Mouse (Mus musculus): ENCODE results near the gene Prdm8.

Prdm8 gene

GRCm38 (mm10) chr5:98167180-98167824 lies at the start of gene Prdm8:
Gene Prdm8 (plus strand): TSS chr5:98167198.
- DNase-seq (ENCODE audit: low read depth, low spot score), result peak; percentile 95

- DNase-seq (ENCODE audit: low read depth, low spot score), result no peak
Observed at GRCm38 (mm10) chr5:98127074-98127473, 39.9 kb upstream of the Prdm8 start.

- DNase-seq (ENCODE audit: low read depth, low spot score), result no peak
Observed at GRCm38 (mm10) chr5:98138545-98139296, 28.3 kb upstream of the Prdm8 start.

GRCm38 (mm10) chr5:98139297-98139660 lies 27.7 kb upstream of the Prdm8 start:
- DNase-seq (ENCODE audit: low read depth, low spot score), result no peak

GRCm38 (mm10) chr5:98146895-98147294 lies 20.1 kb upstream of the Prdm8 start:
- no peak for DNase-seq (ENCODE audit: low read depth, low spot score)

GRCm38 (mm10) chr5:98166116-98166515 lies 882 bp upstream of the Prdm8 start:
- DNase-seq (ENCODE audit: low read depth, low spot score), result no peak

GRCm38 (mm10) chr5:98168356-98169285 lies 1.6 kb downstream of the Prdm8 start:
- peak; percentile 69 for DNase-seq (ENCODE audit: low read depth, low spot score)

GRCm38 (mm10) chr5:98169376-98170351 lies 2.7 kb downstream of the Prdm8 start:
- peak; percentile 76 for DNase-seq (ENCODE audit: low read depth, low spot score)

- DNase-seq (ENCODE audit: low read depth, low spot score), result peak; percentile 38
Observed at GRCm38 (mm10) chr5:98171651-98172230, 4.7 kb downstream of the Prdm8 start.

- DNase-seq (ENCODE audit: low read depth, low spot score), result no peak
Observed at GRCm38 (mm10) chr5:98172502-98173181, 5.6 kb downstream of the Prdm8 start.

- no peak for DNase-seq (ENCODE audit: low read depth, low spot score)
Observed at GRCm38 (mm10) chr5:98173694-98174093, 6.7 kb downstream of the Prdm8 start.

- peak; percentile 22 for DNase-seq (ENCODE audit: low read depth, low spot score)
Observed at GRCm38 (mm10) chr5:98179606-98180005, 12.6 kb downstream of the Prdm8 start.

- DNase-seq (ENCODE audit: low read depth, low spot score), result peak; percentile 17
Observed at GRCm38 (mm10) chr5:98180461-98180887, 13.5 kb downstream of the Prdm8 start.

GRCm38 (mm10) chr5:98180888-98181635 lies 14.1 kb downstream of the Prdm8 start:
- peak; percentile 42 for DNase-seq (ENCODE audit: low read depth, low spot score)

- no peak for DNase-seq (ENCODE audit: low read depth, low spot score)
Observed at GRCm38 (mm10) chr5:98181686-98182602, 14.9 kb downstream of the Prdm8 start.

- DNase-seq (ENCODE audit: low read depth, low spot score), result no peak
Observed at GRCm38 (mm10) chr5:98182603-98182920, 15.6 kb downstream of the Prdm8 start.

- DNase-seq (ENCODE audit: low read depth, low spot score), result no peak
Observed at GRCm38 (mm10) chr5:98183031-98183595, 16.1 kb downstream of the Prdm8 start.
